Mouse (Mus musculus) lung, adult 2 months (tissue): ENCODE measurements around the gene Prnp. TPM values are rescaled to one million over a fixed set of nuclear protein-coding genes. Genes with fewer than 3 reads are reported as not detected.

Source experiments
- DNase-seq: peaks from one replicate; pipeline ENCODE4 v3.0.0; 2022
- H3K4me1 ChIP-seq: fragments of 200-500 bp; 2 replicates; pipeline ENCODE4 v1.6.1; 2011; ENCODE audit warnings: low read length; ENCODE audit not compliant: control insufficient read depth, insufficient read depth
- H3K4me3 ChIP-seq: fragments of 200-500 bp; replicated peaks from 2 replicates; pipeline ENCODE3; 2011; ENCODE audit warnings: low read depth, mild to moderate bottlenecking, control low read depth, low read length; ENCODE audit errors: extremely low read depth
- CTCF ChIP-seq: fragments of 200-500 bp; IDR thresholded peaks from 2 replicates; pipeline ENCODE4 v1.5.1; 2011; ENCODE audit warnings: mild to moderate bottlenecking, low read length, control low read depth; ENCODE audit not compliant: insufficient read depth
- POLR2A ChIP-seq: fragments of 200-500 bp; IDR thresholded peaks from 2 replicates; pipeline ENCODE4 v1.6.1; 2011; ENCODE audit warnings: low read depth, mild to moderate bottlenecking, control low read depth, low read length, borderline replicate concordance; ENCODE audit errors: extremely low read depth
- WGBS: fragments of 180-500 bp; shearing (Covaris S2); methylation state at CpG from one replicate; pipeline ENCODE4 v1.1.7; 2018; 5-methylcytosine and 5-hydroxymethylcytosine counted together
- polyA plus RNA-seq: library from polyadenylated mRNA; depleted of rRNA; stranded (reverse); fragments of >200 nt; gene quantifications from 2 replicates; pipeline ENCODE4 v1.2.3, GENCODE M21; 2012

The Prnp gene
- polyA plus RNA-seq, 1 experiment = 102 TPM

DNA sequence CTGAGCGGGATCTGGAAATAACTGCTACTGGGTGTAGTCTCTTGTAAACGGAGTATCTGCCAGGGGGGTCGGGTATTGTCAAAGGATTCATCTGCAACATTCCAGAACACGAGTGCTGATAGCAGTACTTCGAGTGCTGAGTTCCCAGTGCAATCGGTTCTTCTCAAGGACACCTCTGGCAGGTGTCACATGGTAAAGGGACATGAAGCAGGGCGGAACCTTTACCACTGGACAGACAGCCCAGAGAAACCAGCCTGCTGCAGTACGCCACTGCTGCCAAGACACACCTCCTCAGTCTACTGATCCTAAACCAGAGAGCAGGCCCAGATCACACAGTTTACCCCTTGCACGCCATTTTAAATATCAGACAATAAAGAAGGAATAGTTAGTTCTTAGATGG, 45.1 kb downstream of the Prnp start:
- H3K4me1 ChIP-seq = 0 out of 2 replicates have a peak, but pooled peaks cover 2% of the 10 kb centered on the region

DNA sequence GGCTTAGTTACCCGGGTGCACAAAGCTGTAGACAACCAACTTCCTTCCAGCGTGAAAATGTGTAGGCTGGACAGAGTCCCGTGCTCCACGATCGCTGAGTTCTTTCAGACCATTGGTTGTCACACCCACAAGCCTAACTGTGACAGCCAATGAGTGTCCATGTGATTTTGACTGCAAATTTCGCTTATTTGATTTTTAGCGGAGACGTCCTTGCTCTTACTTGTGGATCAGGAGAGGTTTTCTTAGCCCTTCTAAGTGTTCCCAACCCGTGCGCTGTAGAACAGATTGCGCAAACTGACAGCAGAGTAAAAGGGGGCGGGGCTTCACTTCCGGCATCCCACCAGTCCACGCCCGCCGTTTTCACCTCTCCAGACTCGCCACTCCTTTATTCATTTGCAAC, 45.5 kb downstream of the Prnp start:
- WGBS = 20% methylated on average over 17 of the region's 17 CpGs
- TF ChIP-seq CTCF = no peak
- TF ChIP-seq POLR2A = no peak
- Histone ChIP-seq H3K4me1 (0 out of 2 replicates have a peak, but pooled peaks cover 2% of the 10 kb centered on the region), H3K4me3 (no peak overlapping the region)
- DNase-seq = peak; percentile 49

More for the DNA sequence above, 45.1 kb downstream of the Prnp start:
- no peak for TF ChIP-seq CTCF
- TF ChIP-seq POLR2A = no peak
- 47% methylated on average over 9 of the region's 9 CpGs for WGBS
- no peak overlapping the region for H3K4me3 ChIP-seq
- no peak for DNase-seq

DNA sequence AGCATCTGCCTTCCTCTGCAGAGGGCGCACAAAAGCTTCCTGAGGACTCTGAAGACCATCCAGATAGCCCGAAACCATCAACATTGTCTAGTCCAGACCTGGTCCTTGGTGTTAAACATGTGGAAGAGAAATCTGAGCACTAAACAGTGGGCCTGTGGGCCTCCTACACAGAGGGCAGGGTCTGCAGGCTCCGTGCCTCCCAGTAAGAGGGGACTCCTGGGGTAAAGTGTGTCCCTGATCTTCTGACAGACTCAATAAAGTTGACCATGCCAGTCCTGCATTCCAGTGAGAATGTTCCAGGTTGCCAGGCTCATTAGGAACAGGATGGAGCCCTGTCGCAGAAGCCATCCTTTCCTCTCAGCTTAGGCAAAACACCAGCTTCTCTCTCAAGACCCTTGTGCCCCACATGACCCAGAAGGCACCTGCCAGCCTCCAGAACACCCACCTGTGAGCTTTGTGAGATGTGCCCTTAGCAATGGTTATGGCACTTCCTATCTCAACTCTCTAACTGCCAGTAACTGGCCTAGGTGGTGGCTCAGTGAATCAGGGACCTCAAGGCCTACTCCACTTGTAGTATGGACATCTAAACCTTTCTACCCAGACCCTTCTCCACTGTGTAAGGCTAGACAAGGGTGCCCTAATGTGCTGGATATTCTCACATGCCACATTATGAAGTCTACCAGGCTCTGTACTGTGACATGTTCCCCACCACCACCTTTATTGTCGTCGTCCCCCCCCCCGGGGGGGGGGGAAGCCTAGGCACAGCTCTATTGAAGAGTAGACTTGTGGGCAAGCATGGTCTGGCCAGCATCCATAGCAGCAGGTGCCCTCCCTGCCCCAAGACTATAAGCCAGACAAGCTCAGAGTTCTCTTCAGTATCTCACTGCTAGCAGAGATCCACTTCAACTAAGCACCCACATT, 46.9 kb downstream of the Prnp start:
- H3K4me1 ChIP-seq = 0 out of 2 replicates have a peak, but pooled peaks cover 2% of the 10 kb centered on the region
- 87% methylated on average over 7 of the region's 7 CpGs for WGBS
- DNase-seq = no peak
- H3K4me3 ChIP-seq = no peak overlapping the region
- TF ChIP-seq CTCF = no peak
- no peak for TF ChIP-seq POLR2A

DNA sequence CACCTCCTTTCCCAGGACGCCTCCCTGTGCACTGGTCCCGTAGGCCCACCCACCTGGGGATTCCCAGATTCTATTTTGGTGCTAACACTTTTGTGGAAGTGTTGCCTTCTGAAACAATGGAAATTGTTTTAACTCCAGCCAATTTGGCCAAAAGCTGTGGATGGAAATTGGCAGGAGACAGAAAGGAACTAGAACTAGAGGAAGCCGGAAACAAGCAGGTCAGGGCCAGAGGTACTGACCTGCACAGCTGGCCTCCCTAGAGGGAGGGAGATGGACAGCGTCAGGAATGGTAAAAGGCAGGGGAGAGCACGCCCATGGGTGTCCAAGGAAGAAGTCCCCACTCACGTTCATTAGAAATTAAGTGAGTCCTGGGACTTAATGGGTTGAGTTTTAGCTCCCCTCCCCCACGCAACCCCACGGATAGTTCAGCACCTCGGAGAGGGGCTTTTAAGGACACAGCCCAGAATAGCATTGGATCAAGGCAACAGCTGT, 48.0 kb downstream of the Prnp start:
- Histone ChIP-seq H3K4me3 (no peak overlapping the region), H3K4me1 (0 out of 2 replicates have a peak, but pooled peaks cover 2% of the 10 kb centered on the region)
- WGBS = 28% methylated on average over 9 of the region's 9 CpGs
- no peak for TF ChIP-seq CTCF
- no peak for TF ChIP-seq POLR2A
- no peak for DNase-seq

DNA sequence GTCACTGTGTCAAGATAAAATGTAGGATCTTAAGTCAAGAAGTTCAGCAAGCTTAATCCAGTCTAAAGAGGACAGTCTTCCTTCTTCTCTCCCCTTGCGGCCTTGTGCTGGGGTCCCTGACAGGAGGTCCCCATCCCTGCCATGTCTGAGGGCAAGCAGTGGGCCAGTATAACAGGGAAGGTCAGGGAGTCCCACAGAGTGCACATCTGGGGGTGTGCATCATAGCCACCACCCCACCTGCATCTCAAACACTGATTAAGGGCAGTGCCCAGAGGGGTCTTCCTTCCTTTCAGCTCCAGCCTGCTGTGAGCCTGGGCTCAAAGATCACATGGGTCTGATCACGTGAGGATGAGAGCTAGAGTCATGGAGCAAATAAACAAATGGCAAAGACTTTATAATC, 51.9 kb downstream of the Prnp start:
- TF ChIP-seq CTCF (no peak), POLR2A (no peak)
- Histone ChIP-seq H3K4me3 (no peak overlapping the region), H3K4me1 (no peaks in the 10 kb centered on the region)
- DNase-seq = no peak
- 38% methylated on average over 2 of the region's 2 CpGs for WGBS

DNA sequence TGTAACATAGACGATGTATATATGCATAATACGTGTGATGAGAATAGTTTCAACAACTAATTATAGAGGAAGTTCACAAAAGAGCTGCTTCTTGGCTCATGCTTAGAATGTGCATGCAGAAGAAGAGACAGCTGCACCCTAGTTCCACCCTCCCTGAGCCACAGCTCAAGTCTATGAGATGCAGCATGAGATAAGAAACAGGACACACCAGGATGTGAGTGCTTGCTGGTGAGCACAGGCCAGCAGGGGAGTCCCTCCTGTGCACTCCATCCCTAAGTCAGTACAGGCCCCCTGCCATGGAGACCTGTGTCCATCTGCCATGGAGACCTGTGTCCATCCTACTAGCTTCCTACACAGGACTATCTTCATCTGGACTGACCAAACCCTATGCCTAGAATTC, 60.9 kb downstream of the Prnp start:
- no peak for DNase-seq
- TF ChIP-seq POLR2A (no peak), CTCF (no peak)
- H3K4me1 ChIP-seq = no peaks in the 10 kb centered on the region
- WGBS = 86% methylated on average over 2 of the region's 2 CpGs
- H3K4me3 ChIP-seq = no peak overlapping the region

DNA sequence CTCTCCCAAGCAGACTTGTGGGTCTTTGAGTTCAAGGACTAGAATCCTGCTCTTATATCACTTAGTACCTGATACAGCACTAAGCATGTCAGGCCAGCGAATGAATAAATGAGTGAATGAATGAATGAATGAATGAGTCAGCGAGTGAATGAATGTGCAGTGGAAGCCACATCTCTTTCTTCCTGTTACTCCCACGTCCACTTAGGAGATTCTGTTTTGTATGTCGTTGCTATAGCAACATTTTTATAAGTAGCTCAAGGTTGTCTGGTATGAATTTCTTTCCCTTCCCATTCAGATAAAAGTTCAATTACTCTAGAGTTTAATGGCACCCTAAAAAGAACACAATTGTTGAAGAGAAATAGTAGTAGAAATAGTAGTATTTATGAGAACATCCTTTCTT, 61.4 kb downstream of the Prnp start:
- 71% methylated on average over 4 of the region's 4 CpGs for WGBS
- TF ChIP-seq POLR2A = no peak
- no peak for TF ChIP-seq CTCF
- no peak for DNase-seq
- no peaks in the 10 kb centered on the region for H3K4me1 ChIP-seq
- H3K4me3 ChIP-seq = no peak overlapping the region

DNA sequence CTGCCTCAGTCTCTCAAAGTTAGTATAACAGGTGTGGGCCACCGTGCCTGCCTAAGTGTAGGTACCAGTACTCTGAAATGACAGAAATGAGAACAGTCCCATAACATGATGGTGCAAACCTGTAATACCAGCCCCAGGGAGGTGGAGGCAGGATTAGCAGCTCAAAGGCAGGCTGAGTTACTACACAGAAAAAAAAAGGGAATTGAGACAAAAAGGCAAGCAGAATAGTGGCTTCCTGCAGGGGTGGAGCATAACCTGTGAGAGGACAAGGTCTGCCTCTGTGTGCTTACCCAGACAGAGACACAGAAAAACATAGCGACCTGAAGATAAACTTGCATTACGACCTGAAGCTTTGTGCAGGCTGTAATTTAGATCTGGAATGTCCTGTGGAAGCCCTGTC, 66.9 kb downstream of the Prnp start:
- WGBS = 73% methylated on average over 3 of the region's 3 CpGs
- TF ChIP-seq POLR2A (no peak), CTCF (no peak)
- peak; percentile 1 for DNase-seq
- Histone ChIP-seq H3K4me1 (no peaks in the 10 kb centered on the region), H3K4me3 (no peak overlapping the region)

DNA sequence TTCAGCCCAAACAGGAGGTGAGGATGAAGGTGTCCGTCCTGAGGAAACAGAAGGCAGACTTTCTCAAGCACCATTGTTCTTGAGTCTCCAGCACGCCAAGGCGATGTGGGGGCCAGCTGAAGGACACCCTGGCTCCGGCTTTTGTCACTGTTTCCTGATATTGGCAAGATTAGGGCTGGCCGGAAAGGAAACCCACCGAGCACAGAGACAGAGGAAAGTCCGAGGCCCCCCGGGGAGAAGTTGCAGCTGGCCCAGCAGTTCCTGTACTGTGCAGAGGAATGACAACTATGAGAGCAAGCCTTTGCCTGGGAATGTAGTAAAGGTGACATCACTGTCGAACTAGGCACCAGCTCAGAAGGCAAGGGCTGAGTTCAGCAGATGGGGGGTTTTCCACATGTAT, 71.1 kb downstream of the Prnp start:
- WGBS = 26% methylated on average over 9 of the region's 9 CpGs
- peak; percentile 5 for DNase-seq
- H3K4me1 ChIP-seq = no peaks in the 10 kb centered on the region
- TF ChIP-seq POLR2A = no peak
- TF ChIP-seq CTCF = no peak
- no peak overlapping the region for H3K4me3 ChIP-seq

DNA sequence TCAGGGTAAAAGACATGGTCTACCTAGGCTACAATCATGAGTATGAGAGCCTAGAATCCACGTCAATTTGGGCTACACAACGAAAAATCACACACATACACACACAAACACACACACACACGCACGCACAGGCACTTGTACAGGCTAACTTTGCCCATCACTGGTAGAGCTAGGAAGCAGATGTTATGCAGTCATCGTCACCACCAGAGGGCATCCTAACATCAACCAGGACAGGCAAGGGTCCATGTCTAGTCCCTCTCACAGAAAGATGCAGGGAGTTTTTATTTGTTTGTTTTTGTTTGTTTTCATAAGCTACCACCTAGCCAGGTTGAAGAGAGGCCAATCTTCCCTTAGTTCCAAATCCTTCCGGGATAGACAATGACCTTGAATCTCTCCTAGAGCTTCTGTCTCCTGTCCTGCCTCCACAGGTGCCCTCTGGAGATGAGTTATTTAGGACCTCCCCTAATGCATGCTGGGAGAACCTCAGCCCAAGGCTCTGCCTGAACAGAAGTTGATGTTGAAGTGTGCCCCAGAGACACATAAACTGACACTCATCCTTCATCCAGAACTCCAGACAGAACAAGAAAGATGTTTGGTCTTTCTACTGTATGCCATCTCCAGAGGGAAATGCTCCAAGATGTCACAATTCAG, 72.9 kb downstream of the Prnp start:
- WGBS = 14% methylated on average over 6 of the region's 6 CpGs
- DNase-seq = peak; percentile 45
- TF ChIP-seq POLR2A (no peak), CTCF (peak; percentile 95)
- H3K4me1 ChIP-seq = no peaks in the 10 kb centered on the region
- no peak overlapping the region for H3K4me3 ChIP-seq
